ENCODE assay signal across 24 mouse cellular contexts in genomic region chr7:73814454-73814853, GRCm38 (mm10).
"Had no signal": no experiment of that assay in that cellular context is flagged by ENCODE, and none has a peak within 500 bp of the region (broad histone marks: within the 10 kb centered on the region; RNA-seq: fewer than 3 reads in every experiment).

No protein-coding gene starts in this region.

- H3K9ac ChIP-seq: limb, embryonic 12.5 days; limb, embryonic 15.5 days; liver, embryonic 14.5 days; liver, postnatal 0 days; lung, embryonic 14.5 days; midbrain, embryonic 13.5 days; neural tube, embryonic 13.5 days had no signal

- H3K4me2 ChIP-seq: limb, embryonic 12.5 days; limb, embryonic 15.5 days; liver, embryonic 11.5 days; lung, embryonic 14.5 days; midbrain, embryonic 13.5 days; neural tube, embryonic 13.5 days had no signal

- H3K4me3 ChIP-seq: limb, embryonic 12.5 days; limb, embryonic 15.5 days; megakaryocyte, embryonic 14.5 days; midbrain, embryonic 10.5 days; midbrain, embryonic 13.5 days; myocyte; neural tube, embryonic 13.5 days had no signal

- H3K27me3 ChIP-seq: limb, embryonic 12.5 days; limb, embryonic 15.5 days; midbrain, embryonic 13.5 days had no signal

- DNase-seq: kidney, adult 18-20 months; kidney, adult 9 months; kidney, postnatal 10 days; kidney, postnatal 36 days; left cerebral cortex, postnatal 4 days; liver, postnatal 0 days; lung, embryonic 14.5 days; retina, postnatal 1 day; right cerebral cortex, postnatal 25 days; spleen, adult 18-20 months; thymus, adult 18-20 months; thymus, postnatal 4 days had no signal

- ATAC-seq: inflammation-experienced regulatory T-cells, adult 6 months; liver, postnatal 0 days; lung, postnatal 0 days; midbrain, embryonic 13.5 days; midbrain, embryonic 16.5 days had no signal

- H3K9me3 ChIP-seq: limb, embryonic 12.5 days; limb, embryonic 15.5 days; megakaryocyte, embryonic 14.5 days; midbrain, embryonic 10.5 days; midbrain, embryonic 13.5 days; neural tube, embryonic 13.5 days had no signal

- H3K4me1 ChIP-seq: limb, embryonic 15.5 days; megakaryocyte, embryonic 14.5 days; midbrain, embryonic 10.5 days; midbrain, embryonic 13.5 days; neural tube, embryonic 13.5 days had no signal

- H3K36me3 ChIP-seq: limb, embryonic 12.5 days; limb, embryonic 15.5 days; midbrain, embryonic 10.5 days; midbrain, embryonic 13.5 days; neural tube, embryonic 13.5 days had no signal

- H3K27ac ChIP-seq: limb, embryonic 12.5 days; limb, embryonic 15.5 days; liver, embryonic 14.5 days; midbrain, embryonic 10.5 days; midbrain, embryonic 13.5 days; neural tube, embryonic 13.5 days had no signal
